In genomic region chr2:161593391-161594152, GRCm38 (mm10) we compare ENCODE assay signal across 21 mouse cellular contexts.
"Had no signal": no experiment of that assay in that cellular context is flagged by ENCODE, and none has a peak within 500 bp of the region (broad histone marks: within the 10 kb centered on the region; RNA-seq: fewer than 3 reads in every experiment).

No protein-coding gene starts in this region.

- H3K4me3 ChIP-seq: heart, embryonic 10.5 days; heart, embryonic 13.5 days; heart, embryonic 15.5 days; hindbrain, embryonic 13.5 days; hindbrain, embryonic 15.5 days; limb, embryonic 13.5 days; limb, embryonic 15.5 days had no signal

- H3K4me1 ChIP-seq: heart, embryonic 10.5 days; heart, embryonic 13.5 days; heart, embryonic 15.5 days; hindbrain, embryonic 13.5 days; hindbrain, embryonic 15.5 days; limb, embryonic 13.5 days; limb, embryonic 15.5 days had no signal

- DNase-seq: gastrocnemius, postnatal 14 days; gastrocnemius, postnatal 36 days; heart, adult 18-20 months; heart, postnatal 14 days; heart, postnatal 36 days; kidney, adult 18-20 months; kidney, adult 8-10 months; kidney, postnatal 10 days; kidney, postnatal 36 days; layer of hippocampus, adult 9-11 months; layer of hippocampus, postnatal 36 days; left cerebral cortex, postnatal 4 days had no signal

- H3K4me2 ChIP-seq: heart, embryonic 13.5 days; heart, embryonic 15.5 days; hindbrain, embryonic 13.5 days; hindbrain, embryonic 15.5 days; limb, embryonic 13.5 days; limb, embryonic 15.5 days had no signal

- H3K9me3 ChIP-seq: heart, embryonic 10.5 days; heart, embryonic 13.5 days; heart, embryonic 15.5 days; hindbrain, embryonic 13.5 days; hindbrain, embryonic 15.5 days; limb, embryonic 13.5 days; limb, embryonic 15.5 days had no signal

- ATAC-seq: forebrain, embryonic 16.5 days; hindbrain, postnatal 0 days had no signal

- H3K36me3 ChIP-seq: heart, embryonic 10.5 days; heart, embryonic 13.5 days; heart, embryonic 15.5 days; hindbrain, embryonic 13.5 days; hindbrain, embryonic 15.5 days; limb, embryonic 13.5 days; limb, embryonic 15.5 days had no signal

- H3K9ac ChIP-seq: heart, embryonic 13.5 days; heart, embryonic 15.5 days; hindbrain, embryonic 13.5 days; hindbrain, embryonic 15.5 days; limb, embryonic 13.5 days; limb, embryonic 15.5 days had no signal

- H3K27ac ChIP-seq: heart, embryonic 10.5 days; heart, embryonic 13.5 days; heart, embryonic 15.5 days; hindbrain, embryonic 13.5 days; hindbrain, embryonic 15.5 days; hindbrain, postnatal 0 days; limb, embryonic 13.5 days; limb, embryonic 15.5 days had no signal

- H3K27me3 ChIP-seq: heart, embryonic 13.5 days; heart, embryonic 15.5 days; hindbrain, embryonic 13.5 days; hindbrain, embryonic 15.5 days; limb, embryonic 15.5 days had no signal
